17 mouse cellular contexts compared by ENCODE assay signal in the genomic region with DNA sequence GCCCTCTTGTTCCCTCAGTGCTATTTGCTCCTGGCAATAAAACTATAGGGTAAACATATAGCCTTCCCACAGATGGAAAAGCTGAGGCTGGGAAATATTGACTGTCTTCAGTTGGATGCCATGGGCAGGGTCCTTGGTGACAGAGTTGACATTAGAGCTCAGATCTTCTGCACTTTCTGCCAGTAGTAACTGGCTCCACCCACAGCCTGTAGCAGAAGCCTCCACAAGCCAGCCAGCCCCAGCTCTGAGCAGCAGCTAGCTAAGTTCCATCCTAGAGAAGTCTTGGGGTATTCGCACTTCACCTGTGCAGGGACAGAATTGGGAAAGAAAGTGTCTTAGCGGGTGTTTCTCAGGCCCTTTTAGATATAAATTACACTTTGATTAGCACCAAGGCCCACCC.
"Had no signal": no experiment of that assay in that cellular context is flagged by ENCODE, and none has a peak within 500 bp of the region (broad histone marks: within the 10 kb centered on the region; RNA-seq: fewer than 3 reads in every experiment).

No protein-coding gene starts in this region.

- DNase-seq: kidney, adult 9 months; kidney, postnatal 14 days; kidney, postnatal 4 days; layer of hippocampus, postnatal 36 days; liver, embryonic 13.5 days; lung, adult 2 months; lung, postnatal 14 days; lung, postnatal 4 days; right cerebral cortex, postnatal 25 days; spleen, adult 18-20 months; thymus, postnatal 25 days had no signal

- H3K4me1 ChIP-seq: liver, embryonic 13.5 days; midbrain, embryonic 12.5 days; stomach, embryonic 15.5 days had no signal

- H3K27ac ChIP-seq: liver, embryonic 13.5 days; midbrain, embryonic 12.5 days; midbrain, embryonic 15.5 days; neural tube, embryonic 13.5 days; stomach, embryonic 15.5 days had no signal

- H3K9me3 ChIP-seq: liver, embryonic 13.5 days; midbrain, embryonic 12.5 days; midbrain, embryonic 15.5 days; neural tube, embryonic 13.5 days; stomach, embryonic 15.5 days had no signal

- H3K9ac ChIP-seq: liver, embryonic 13.5 days; midbrain, embryonic 12.5 days; midbrain, embryonic 15.5 days; neural tube, embryonic 13.5 days; stomach, embryonic 15.5 days had no signal

- H3K4me2 ChIP-seq: liver, embryonic 13.5 days; midbrain, embryonic 12.5 days; midbrain, embryonic 15.5 days; neural tube, embryonic 13.5 days; stomach, embryonic 15.5 days had no signal

- H3K4me3 ChIP-seq: left cerebral cortex, adult 2 months; liver, embryonic 13.5 days; midbrain, embryonic 12.5 days; midbrain, embryonic 15.5 days; myocyte; neural tube, embryonic 13.5 days; stomach, embryonic 15.5 days had no signal

- H3K27me3 ChIP-seq: liver, embryonic 13.5 days; midbrain, embryonic 12.5 days; midbrain, embryonic 15.5 days; neural tube, embryonic 13.5 days; stomach, embryonic 15.5 days had no signal

- ATAC-seq: midbrain, embryonic 15.5 days had no signal

- H3K36me3 ChIP-seq: liver, embryonic 13.5 days; midbrain, embryonic 12.5 days; midbrain, embryonic 15.5 days; neural tube, embryonic 13.5 days; stomach, embryonic 15.5 days had no signal
